Mouse (Mus musculus) T-cell, adult 66 days (primary cell): Measurements from ENCODE around the gene Pafah1b1. TPM values are rescaled to one million over a fixed set of nuclear protein-coding genes. Genes with fewer than 3 reads are reported as not detected.

Experiments
- total RNA-seq, 2 experiments: library from RNA; stranded (reverse); gene quantifications; 3 replicates in 1 of 2; 4 replicates in 1 of 2; pipeline ENCODE4 v1.2.4; 2023

Gene Pafah1b1
- total RNA-seq, result 100 to 1,000 TPM; 124 to 139 TPM

GRCm38 (mm10) chr11:74724235-74724791 is at the start of gene Pafah1b1:
TSS of gene Pafah1b1 (minus strand) at chr11:74724670.

DNA sequence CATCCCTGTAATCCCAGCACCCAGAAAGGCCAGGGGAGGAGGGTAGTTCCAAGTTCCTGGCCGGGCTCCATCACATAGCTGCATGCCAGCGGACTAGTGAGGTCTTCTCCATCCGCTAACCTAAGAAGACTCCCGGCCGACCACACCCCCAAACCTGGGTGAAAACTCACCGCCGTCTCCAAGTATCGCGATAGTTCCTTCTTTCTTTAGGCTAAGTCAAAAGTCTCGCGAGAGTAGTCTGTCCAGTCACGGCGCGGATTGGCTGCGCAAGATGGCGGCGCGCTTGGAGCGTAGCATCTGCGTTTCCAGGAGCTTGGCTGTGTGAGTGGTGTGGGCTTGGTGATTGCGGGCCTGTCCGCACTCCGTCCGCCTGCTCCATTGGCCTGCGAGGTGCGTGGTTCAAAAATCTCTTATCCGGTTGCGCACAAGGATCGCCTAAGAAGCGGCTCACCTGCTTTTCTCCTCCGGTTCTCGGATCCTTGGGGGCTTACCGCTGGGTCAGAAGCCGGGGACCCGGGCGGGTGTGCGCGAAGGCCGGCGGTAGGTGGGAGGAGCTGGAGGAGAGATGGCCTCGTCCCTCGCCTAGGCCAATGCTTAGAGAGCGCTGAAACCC is 46.2 kb upstream of the Pafah1b1 start, which contains the start of gene Mettl16:
TSS of gene Mettl16 (plus strand) at position 236 of the 613 bp plus-strand sequence.

DNA sequence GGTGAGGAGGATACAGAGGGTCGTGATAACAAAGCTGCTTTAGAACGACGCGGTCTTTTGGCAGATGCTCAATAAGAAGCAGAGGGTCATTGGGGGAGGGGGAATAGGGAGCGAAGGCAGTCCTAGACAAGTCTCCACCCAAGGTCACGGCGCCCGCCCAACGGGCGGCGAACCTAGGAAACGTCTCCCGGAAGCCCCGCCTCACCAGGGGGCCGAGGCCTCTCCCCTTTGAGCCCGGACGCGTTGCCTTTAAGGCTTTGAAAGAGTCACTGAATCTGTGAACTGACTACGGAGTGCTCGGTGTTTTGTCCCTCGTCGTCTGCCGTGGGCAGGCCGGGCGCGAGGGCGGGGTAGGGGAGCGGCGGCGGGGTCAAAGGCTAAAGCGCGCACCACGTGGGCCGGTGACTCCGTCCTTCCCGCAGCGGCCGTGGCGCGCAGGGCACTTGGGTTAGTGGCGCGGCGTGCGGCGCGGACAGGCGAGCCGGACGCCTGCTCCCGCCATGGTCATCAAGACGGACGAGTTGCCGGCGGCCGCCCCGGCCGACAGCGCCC is 75.3 kb downstream of the Pafah1b1 start, which contains the start of gene Cluh:
TSS of gene Cluh (plus strand) at position 401 of the 552 bp plus-strand sequence.

Other genes with a start within 250 kb of the Pafah1b1 start
- gene Rap1gap2, start 113.8 kb downstream of the Pafah1b1 start, total RNA-seq, result 1 to 10 TPM; 6.4 to 9.5 TPM
- gene Ccdc92b, start 105.1 kb downstream of the Pafah1b1 start, total RNA-seq, result not detected
- 10 to 100 TPM; 42.8 to 46.7 TPM for gene Cluh, start 75.2 kb downstream of the Pafah1b1 start, total RNA-seq
- 10 to 100 TPM; 46.9 to 50.0 TPM for gene Mettl16, start 46.2 kb upstream of the Pafah1b1 start, total RNA-seq
- gene Mnt, start 106.2 kb upstream of the Pafah1b1 start, total RNA-seq, result 10 to 100 TPM; 56.1 to 56.8 TPM
- 10 to 100 TPM in 1 of 2 experiments, 1 to 10 TPM in 1; 6.8 to 12.1 TPM for gene Sgsm2, start 172.4 kb upstream of the Pafah1b1 start, total RNA-seq
- 10 to 100 TPM; 88.7 to 90.9 TPM for gene Tsr1, start 173.4 kb upstream of the Pafah1b1 start, total RNA-seq
- gene Smg6, start 201.2 kb upstream of the Pafah1b1 start, total RNA-seq, result 10 to 100 TPM; 59.4 to 74.2 TPM
- gene Srr, start 201.3 kb upstream of the Pafah1b1 start, total RNA-seq, result 10 to 100 TPM in 1 of 2 experiments, 1 to 10 TPM in 1; 8.9 to 11.7 TPM